Mouse (Mus musculus) pancreas, adult 10 weeks (tissue): Measurements from ENCODE around the gene Psd4. TPM values are rescaled to one million over a fixed set of nuclear protein-coding genes. Genes with fewer than 3 reads are reported as not detected.

Experiments used
- polyA plus RNA-seq: library from polyadenylated mRNA; stranded (reverse); fragments of 350-450 nt; fragmentation: Illumina TruSeq; extraction: RNeasy Lipid Tissue Mini Kit (QIAGEN cat#74804); gene quantifications from one replicate; pipeline ENCODE4 v1.2.3, GENCODE M21; 2015; ENCODE audit warnings: low read depth, low replicate concordance; ENCODE audit not compliant: insufficient read depth

Psd4 gene
- polyA plus RNA-seq, result 0.55 TPM

DNA sequence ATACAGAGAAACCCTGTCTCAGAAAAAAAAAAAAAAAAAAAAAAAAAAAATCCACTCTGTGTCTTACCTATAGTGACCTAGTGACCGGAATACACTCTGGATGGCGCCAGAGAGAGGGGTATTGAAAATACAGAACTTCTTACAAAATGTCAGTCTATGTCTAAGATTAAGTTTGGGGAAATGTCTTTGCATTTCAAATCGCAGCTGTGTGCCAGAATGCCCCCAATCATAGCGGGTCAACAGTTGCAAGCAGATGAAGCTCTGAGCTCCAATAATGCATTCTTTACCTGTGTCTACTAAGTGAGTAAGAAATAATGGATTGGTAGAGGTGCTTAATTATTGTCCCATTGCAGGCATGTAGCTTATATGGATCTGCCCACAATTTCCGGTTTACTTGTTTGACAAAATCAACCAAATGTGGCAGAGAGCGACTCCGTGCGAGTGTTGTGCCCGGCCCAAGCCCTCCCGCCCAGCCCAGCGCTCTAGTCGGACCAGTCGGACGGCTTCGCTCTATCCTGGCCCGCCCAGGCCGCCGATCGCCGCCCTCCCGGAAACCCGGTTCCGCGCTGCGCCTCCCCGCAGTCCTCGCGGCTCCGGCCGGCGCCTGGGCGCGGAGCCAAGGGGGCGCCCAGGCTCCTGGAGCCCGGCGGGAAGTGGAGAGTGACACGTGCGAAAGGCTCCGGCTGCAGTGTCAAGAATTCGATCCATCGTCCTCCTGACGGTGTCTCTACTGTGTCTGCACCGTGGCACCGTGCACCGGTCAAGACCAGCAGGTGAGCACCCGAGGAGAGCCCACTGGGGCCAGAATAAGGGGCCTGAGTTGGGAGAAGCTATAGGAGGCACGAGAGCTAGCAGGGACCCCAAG, at the start of gene Psd4:
Gene Psd4, plus strand, starts transcription at position 551 of the 865 bp plus-strand sequence.

GRCm38 (mm10) chr2:24336545-24336944, 30.8 kb upstream of the Psd4 start, which contains the start of gene Il1rn:
Il1rn (plus strand) TSS chr2:24336853.

Other genes starting within 250 kb of the Psd4 start
- not detected for gene Il1f8, start 214.4 kb upstream of the Psd4 start, polyA plus RNA-seq
- not detected for gene Il1f9, start 181.1 kb upstream of the Psd4 start, polyA plus RNA-seq
- gene Il1f6, start 152.2 kb upstream of the Psd4 start, polyA plus RNA-seq, result not detected
- not detected for gene Il1f5, start 90.6 kb upstream of the Psd4 start, polyA plus RNA-seq
- gene Il1f10, start 76.4 kb upstream of the Psd4 start, polyA plus RNA-seq, result not detected
- not detected for gene Il1rn, start 30.7 kb upstream of the Psd4 start, polyA plus RNA-seq
- not detected for gene Pax8, start 108.0 kb downstream of the Psd4 start, polyA plus RNA-seq